Mouse (Mus musculus) kidney, embryonic 15.5 days (tissue): Measurements from ENCODE around the gene Heyl. TPM values are rescaled to one million over a fixed set of nuclear protein-coding genes. Genes with fewer than 3 reads are reported as not detected.
"Not testable (repeated sequence)": the region's sequence is repeated elsewhere in the genome, so short reads cannot be mapped to it uniquely, and the experiment has no call there.

Source experiments
- ATAC-seq: fragments of 200-750 bp; cut with Nextera tagmentation; replicated peaks from 2 replicates; pipeline ENCODE4 v1.8.0; 2017; ENCODE audit warnings: moderate TSS enrichment; ENCODE audit not compliant: low FRiP score
- H3K27ac ChIP-seq: fragments of 300-500 bp; sonication (generic); 2 replicates; pipeline ENCODE4 v1.5.1; 2015; ENCODE audit warnings: mild to moderate bottlenecking, inconsistent platforms
- H3K27me3 ChIP-seq: fragments of 300-500 bp; sonication (generic); 2 replicates; pipeline ENCODE4 v1.6.1; 2015; ENCODE audit warnings: inconsistent platforms
- H3K36me3 ChIP-seq: fragments of 300-500 bp; sonication (generic); 2 replicates; pipeline ENCODE4 v1.6.1; 2015; ENCODE audit warnings: inconsistent platforms
- H3K4me1 ChIP-seq: fragments of 300-500 bp; sonication (generic); 2 replicates; pipeline ENCODE4 v1.6.1; 2015; ENCODE audit warnings: inconsistent platforms
- H3K4me2 ChIP-seq: fragments of 300-500 bp; sonication (generic); 2 replicates; pipeline ENCODE4 v1.6.1; 2015; ENCODE audit warnings: moderate library complexity, mild to moderate bottlenecking, inconsistent platforms
- H3K4me3 ChIP-seq: fragments of 300-500 bp; sonication (generic); replicated peaks from 2 replicates; pipeline ENCODE4 v1.5.1; 2015; ENCODE audit warnings: mild to moderate bottlenecking, inconsistent platforms
- H3K9ac ChIP-seq: fragments of 300-500 bp; sonication (generic); 2 replicates; pipeline ENCODE4 v1.6.1; 2015; ENCODE audit warnings: mild to moderate bottlenecking, inconsistent platforms
- H3K9me3 ChIP-seq: fragments of 300-500 bp; sonication (generic); replicated peaks from 2 replicates; pipeline ENCODE4 v1.6.1; 2016; ENCODE audit warnings: inconsistent platforms
- WGBS: fragments of 180-500 bp; shearing (Covaris S2); methylation state at CpG from one replicate; pipeline ENCODE4 v1.1.7; 2015; ENCODE audit warnings: mixed read lengths; 5-methylcytosine and 5-hydroxymethylcytosine counted together
- polyA plus RNA-seq: library from polyadenylated mRNA; unstranded; fragments of >200 nt; fragmentation: Nextera tagmentation; extraction: Ambion mirVana; gene quantifications from 2 replicates; pipeline ENCODE4 v1.2.1, GENCODE M21; 2015

Heyl gene
- polyA plus RNA-seq, 1 experiment from 2014 or later = 47.7 TPM

DNA sequence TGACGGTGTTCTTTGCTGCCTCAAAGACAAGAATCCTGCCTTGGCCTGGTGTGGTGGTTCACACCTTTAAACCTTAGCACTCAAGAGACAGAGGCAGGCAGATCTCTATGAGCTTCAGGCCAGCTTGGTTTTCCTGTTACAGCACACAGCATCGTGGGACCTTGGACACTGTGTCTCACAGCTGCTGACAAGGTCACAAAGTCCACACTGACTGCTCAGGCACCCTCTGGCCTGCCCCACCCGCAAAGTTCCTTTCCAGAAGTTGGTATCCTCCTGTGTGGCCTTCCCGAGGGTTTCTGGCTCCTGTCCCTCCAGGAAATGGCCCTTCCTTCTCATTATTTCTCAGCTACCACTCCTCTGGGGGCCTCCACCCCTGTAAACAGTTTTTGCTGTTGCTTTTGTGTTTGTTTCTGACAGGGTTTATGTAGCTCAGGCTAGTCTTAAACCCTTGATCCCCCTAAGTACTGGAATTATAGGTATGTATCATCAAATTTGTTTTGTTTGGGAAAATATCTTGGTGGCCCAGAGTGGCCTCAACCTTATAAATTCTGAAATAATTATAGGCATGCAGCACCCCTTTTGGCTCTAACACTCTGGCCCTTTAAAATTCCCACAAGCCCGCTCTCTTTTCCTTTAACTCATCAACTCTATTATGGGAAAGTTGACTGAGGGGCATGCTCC lies 28.5 kb downstream of the Heyl start, which contains the start of gene Pabpc4:
Gene Pabpc4, plus strand, starts transcription at position 631 of the 681 bp plus-strand sequence.
- H3K4me1 ChIP-seq = peaks cover 16% of the 10 kb centered on the region
- no peak within 1 kb of the TSS for H3K27ac ChIP-seq
- no peaks in the 10 kb centered on the region for H3K9me3 ChIP-seq
- H3K9ac ChIP-seq = no peak within 1 kb of the TSS
- H3K4me2 ChIP-seq = no peak within 1 kb of the TSS
- ATAC-seq = no peak
- H3K27me3 ChIP-seq = no peaks in the 10 kb centered on the region
- 63% methylated on average over 5 of the region's 5 CpGs for WGBS
- H3K4me3 ChIP-seq = no peak within 1 kb of the TSS
- no peaks in the 10 kb centered on the region for H3K36me3 ChIP-seq

DNA sequence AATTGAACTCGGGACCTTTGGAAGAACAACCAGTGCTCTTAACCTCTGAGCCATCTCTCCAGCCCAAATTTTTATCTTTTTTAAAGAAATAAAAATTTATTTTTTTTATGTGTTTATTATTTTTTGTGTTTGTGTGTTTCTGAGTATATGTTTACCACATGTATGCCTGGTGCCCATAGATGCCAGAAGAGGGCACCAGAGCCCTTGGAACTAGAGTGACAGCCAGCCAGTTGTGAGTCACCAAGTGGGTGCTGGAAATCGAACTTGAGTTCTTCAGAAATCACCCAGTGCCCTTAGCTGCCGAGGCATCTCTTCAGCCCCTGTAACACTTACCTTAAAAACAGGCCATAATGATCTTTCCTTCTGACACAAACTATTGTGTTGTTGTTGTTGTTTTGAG lies 37.7 kb downstream of the Heyl start:
- H3K4me1 ChIP-seq = no peaks in the 10 kb centered on the region
- no peak overlapping the region for H3K4me3 ChIP-seq
- H3K9ac ChIP-seq = no peak overlapping the region
- no peak for ATAC-seq
- H3K4me2 ChIP-seq = no peak overlapping the region
- H3K9me3 ChIP-seq = no peaks in the 10 kb centered on the region
- H3K27ac ChIP-seq = no peak overlapping the region
- no peaks in the 10 kb centered on the region for H3K27me3 ChIP-seq
- no peaks in the 10 kb centered on the region for H3K36me3 ChIP-seq
- WGBS = 88% methylated on average over 3 of the region's 3 CpGs

- WGBS = 76% methylated on average over 3 of the region's 3 CpGs
- Histone ChIP-seq H3K9me3 (no peaks in the 10 kb centered on the region), H3K4me3 (no peak overlapping the region), H3K27me3 (no peaks in the 10 kb centered on the region), H3K36me3 (no peaks in the 10 kb centered on the region), H3K4me2 (no peak overlapping the region), H3K27ac (no peak overlapping the region), H3K4me1 (peaks cover 15% of the 10 kb centered on the region), H3K9ac (no peak overlapping the region)
- no peak for ATAC-seq
These were observed 46.8 kb downstream of the Heyl start for GRCm38 (mm10) chr4:123280117-123280516.

DNA sequence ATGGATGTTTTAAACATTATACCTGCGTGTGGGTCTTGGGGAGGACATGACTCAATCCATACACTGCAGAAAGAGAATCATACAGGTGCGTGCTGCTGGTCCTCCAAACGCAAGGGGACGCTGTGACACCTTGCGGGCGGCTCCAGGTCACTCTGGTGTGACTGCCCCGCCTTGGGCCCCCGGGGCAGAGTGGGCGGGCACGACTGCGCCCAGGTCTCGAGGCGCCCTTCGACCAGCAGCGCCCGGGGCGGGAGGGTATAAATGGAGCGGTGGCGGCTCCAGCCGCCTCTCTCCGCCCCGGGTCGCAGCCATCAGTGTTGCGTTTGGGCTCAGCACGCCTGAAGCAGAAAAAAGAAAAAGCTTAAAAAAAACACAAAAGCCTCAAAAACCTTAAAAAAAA lies 49.1 kb downstream of the Heyl start:
- H3K27me3 ChIP-seq = no peaks in the 10 kb centered on the region
- H3K9ac ChIP-seq = peak overlapping the region; percentile 53; the same call in 1 of the 2 replicates
- peak; percentile 93 for ATAC-seq
- under 1% methylated on average over 25 of the region's 25 CpGs for WGBS
- H3K27ac ChIP-seq = peak overlapping the region; percentile 85
- peaks cover 14% of the 10 kb centered on the region for H3K36me3 ChIP-seq
- peak overlapping the region; percentile 59 for H3K4me3 ChIP-seq
- no peaks in the 10 kb centered on the region for H3K9me3 ChIP-seq
- peaks cover 33% of the 10 kb centered on the region for H3K4me1 ChIP-seq
- H3K4me2 ChIP-seq = peak overlapping the region; percentile 80

DNA sequence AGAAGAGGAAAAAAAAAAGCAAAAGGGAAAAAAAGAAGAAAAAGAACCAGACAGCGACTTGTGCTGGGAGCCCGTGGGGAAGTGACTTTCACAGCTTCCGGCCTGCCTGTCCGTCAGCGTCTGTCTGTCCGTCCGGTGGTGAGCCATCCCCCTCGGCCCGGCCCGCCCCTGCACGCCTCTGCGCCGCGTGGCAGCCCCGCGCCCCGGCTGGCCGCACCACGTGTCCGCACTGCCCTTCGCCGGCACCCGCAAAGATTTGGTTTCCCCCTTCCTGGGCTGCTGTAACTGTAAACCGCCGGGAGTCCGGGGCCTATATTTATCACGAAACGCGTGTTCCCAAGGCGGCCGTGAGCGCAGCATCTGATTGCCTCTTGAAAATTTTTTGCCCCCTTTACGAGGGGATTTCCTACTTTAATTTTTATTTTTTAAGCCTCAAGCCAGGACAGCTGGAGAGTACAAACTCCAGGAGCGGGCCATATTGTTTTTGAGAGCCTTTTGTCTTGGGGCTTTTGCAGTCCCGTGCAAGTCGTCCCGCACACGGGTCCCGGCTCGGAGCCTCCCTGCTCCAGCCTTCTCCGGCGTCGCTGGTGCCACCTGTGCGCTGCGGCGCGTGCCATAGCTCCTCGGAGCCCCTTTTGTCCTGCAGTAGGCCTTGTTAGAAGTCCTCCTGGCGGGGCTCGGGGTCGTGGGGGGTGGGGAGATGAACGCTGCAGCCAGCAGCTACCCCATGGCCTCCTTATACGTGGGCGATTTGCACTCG lies 49.7 kb downstream of the Heyl start:
- Histone ChIP-seq H3K36me3 (peaks cover 19% of the 10 kb centered on the region), H3K9ac (peak overlapping the region; percentile 53), H3K4me2 (peak overlapping the region; percentile 80), H3K4me3 (peak overlapping the region; percentile 59), H3K4me1 (peaks cover 36% of the 10 kb centered on the region), H3K27ac (peak overlapping the region; percentile 85)
- H3K27me3 ChIP-seq, H3K9me3 ChIP-seq: not testable (repeated sequence)
- under 1% methylated on average over 38 of the region's 55 CpGs for WGBS
- ATAC-seq = peak; percentile 57

GRCm38 (mm10) chr4:123283675-123284064 lies 50.3 kb downstream of the Heyl start:
- H3K4me2 ChIP-seq = peak overlapping the region; percentile 80
- H3K27me3 ChIP-seq, H3K9me3 ChIP-seq, ATAC-seq: not testable (repeated sequence)
- 0 out of 2 replicates have a peak overlapping the region, but pooled peaks have one; percentile 45 for H3K27ac ChIP-seq
- peaks cover 25% of the 10 kb centered on the region for H3K36me3 ChIP-seq
- H3K9ac ChIP-seq = peak overlapping the region; percentile 53
- WGBS = under 1% methylated on average over 15 of the region's 15 CpGs
- peak overlapping the region; percentile 59 for H3K4me3 ChIP-seq
- H3K4me1 ChIP-seq = peaks cover 36% of the 10 kb centered on the region

DNA sequence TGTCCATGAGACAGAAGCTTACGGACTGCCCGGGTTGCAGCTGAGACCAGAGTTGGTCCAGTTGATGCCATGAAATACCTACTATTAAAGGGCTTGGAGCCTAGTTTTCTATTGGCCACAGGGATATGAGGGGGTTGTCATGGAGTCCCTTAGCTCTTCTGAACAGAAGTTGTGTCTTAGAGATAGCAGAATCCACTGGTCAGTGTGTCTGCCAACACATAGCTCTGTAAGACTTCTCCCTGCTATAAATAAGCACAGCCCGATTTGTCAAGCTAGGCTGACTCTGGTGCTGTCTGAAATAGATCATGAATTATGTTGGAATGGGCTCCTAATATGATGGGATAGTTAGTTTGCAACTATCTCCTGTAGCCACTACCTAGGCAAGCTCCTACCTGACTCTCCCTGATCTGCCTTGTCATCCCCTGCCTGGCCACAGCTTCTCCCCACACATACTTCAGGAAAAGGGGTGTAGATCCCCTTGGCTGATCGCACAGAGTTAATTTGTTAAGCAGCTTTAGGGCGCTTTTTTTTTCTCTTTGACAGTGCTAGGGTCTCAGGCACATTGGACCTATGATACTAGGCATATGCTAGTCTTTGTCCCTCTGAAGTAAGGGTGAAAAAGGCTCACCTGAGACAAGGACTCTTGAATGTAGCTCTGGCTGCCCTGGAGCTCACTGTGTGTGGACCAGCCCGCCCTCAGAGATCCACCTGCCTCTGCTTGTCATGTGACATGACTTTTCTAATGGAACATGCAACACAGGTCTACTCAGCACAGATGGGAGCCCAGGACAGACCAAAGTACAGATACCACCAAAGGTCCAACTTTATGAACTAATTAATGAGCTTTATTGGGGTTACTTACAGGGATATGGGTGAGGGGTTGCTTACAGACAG lies 51.6 kb downstream of the Heyl start:
- H3K27ac ChIP-seq = no peak overlapping the region; the same call in 1 of the 2 replicates
- no peaks in the 10 kb centered on the region for H3K27me3 ChIP-seq
- H3K4me1 ChIP-seq = peaks cover 36% of the 10 kb centered on the region
- H3K4me3 ChIP-seq = peak overlapping the region; percentile 59
- peaks cover 38% of the 10 kb centered on the region for H3K36me3 ChIP-seq
- 63% methylated on average over 6 of the region's 6 CpGs for WGBS
- no peaks in the 10 kb centered on the region for H3K9me3 ChIP-seq
- peak overlapping the region; percentile 80 for H3K4me2 ChIP-seq
- peak overlapping the region; percentile 53 for H3K9ac ChIP-seq
- ATAC-seq = no peak

GRCm38 (mm10) chr4:123286790-123287189 lies 53.4 kb downstream of the Heyl start:
- Histone ChIP-seq H3K27me3 (no peaks in the 10 kb centered on the region), H3K9me3 (no peaks in the 10 kb centered on the region), H3K4me1 (peaks cover 36% of the 10 kb centered on the region), H3K36me3 (peaks cover 56% of the 10 kb centered on the region), H3K9ac (no peak overlapping the region), H3K4me3 (no peak overlapping the region), H3K4me2 (no peak overlapping the region), H3K27ac (no peak overlapping the region)
- WGBS = 85% methylated on average over 2 of the region's 2 CpGs
- ATAC-seq = no peak

DNA sequence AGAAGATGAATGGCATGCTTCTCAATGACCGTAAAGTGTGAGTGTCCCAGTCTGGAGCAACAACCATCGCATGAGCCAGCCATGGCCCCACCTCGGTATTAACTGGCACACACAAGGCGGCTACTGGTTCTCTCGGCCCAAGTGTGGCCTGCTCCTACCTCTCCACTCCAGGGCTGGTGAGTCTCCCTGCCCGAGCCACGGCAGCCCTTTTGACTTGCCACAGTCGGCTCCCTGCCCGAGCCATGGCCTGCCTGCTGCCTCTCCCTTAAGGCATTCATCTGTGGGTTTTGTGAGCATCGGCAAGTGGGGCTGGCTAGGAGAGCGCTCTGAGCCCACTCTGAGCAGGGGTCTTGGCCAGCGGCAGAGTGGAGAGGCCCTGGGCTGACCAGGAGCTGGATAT lies 55.7 kb downstream of the Heyl start:
- peaks cover 79% of the 10 kb centered on the region for H3K36me3 ChIP-seq
- no peak for ATAC-seq
- no peak overlapping the region for H3K4me3 ChIP-seq
- WGBS = 90% methylated on average over 12 of the region's 12 CpGs
- H3K27me3 ChIP-seq = no peaks in the 10 kb centered on the region
- H3K27ac ChIP-seq = no peak overlapping the region
- no peak overlapping the region for H3K4me2 ChIP-seq
- no peak overlapping the region for H3K9ac ChIP-seq
- H3K9me3 ChIP-seq = no peaks in the 10 kb centered on the region
- peaks cover 32% of the 10 kb centered on the region for H3K4me1 ChIP-seq

DNA sequence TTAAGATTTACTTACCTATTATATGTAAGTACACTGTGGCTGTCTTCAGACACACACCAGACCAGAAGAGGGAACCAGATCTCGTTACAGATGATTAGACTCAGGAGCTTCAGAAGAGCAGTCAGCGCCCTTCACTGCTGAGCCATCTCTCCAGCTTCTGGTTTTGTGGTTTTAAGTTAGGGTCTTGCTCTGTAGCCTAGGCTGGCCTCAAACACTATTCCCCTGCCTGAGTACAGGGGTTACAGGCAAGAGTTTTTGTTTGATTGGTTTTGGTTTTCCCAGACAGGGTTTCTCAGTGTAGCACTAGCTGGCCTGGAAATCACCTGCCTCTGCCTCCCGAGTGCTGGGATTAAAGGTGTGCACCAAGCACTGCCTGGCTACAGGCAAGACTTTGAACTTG lies 59.0 kb downstream of the Heyl start:
- WGBS = 87% methylated on average over 3 of the region's 3 CpGs

DNA sequence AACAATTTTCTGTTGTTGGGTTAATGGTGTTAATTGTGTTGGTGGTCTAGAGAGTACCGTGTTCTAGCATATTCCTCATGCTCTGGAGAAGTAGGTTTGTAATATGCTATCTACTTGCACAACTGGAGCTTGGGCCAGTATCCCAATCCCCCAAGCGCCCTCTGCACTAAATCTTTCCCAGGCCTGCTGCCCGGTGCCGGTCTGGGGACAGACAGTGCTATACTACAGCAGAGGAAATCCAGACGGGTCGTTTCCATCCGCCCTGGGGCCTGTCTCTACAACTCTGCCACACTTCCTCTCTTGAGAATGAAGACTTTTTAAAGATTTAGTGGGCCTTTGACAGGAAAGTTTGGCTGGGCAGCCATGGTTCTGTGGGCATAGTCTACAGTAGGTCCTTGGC lies 59.6 kb downstream of the Heyl start:
- Histone ChIP-seq H3K9ac (no peak overlapping the region), H3K4me1 (no peaks in the 10 kb centered on the region), H3K9me3 (no peaks in the 10 kb centered on the region), H3K27me3 (no peaks in the 10 kb centered on the region), H3K4me2 (no peak overlapping the region), H3K36me3 (peaks cover 100% of the 10 kb centered on the region), H3K4me3 (no peak overlapping the region), H3K27ac (no peak overlapping the region)
- ATAC-seq = no peak
- WGBS = 81% methylated on average over 7 of the region's 7 CpGs

More for the DNA sequence above, 59.0 kb downstream of the Heyl start:
- Histone ChIP-seq H3K27ac (no peak overlapping the region), H3K36me3 (peaks cover 99% of the 10 kb centered on the region), H3K27me3 (no peaks in the 10 kb centered on the region), H3K9ac (no peak overlapping the region), H3K9me3 (no peaks in the 10 kb centered on the region), H3K4me2 (no peak overlapping the region), H3K4me1 (peaks cover 4% of the 10 kb centered on the region), H3K4me3 (no peak overlapping the region)
- no peak for ATAC-seq
